Mouse (Mus musculus) lung, adult 2 months (tissue): Measurements from ENCODE around the gene Ptprt.

Experiments
- CTCF ChIP-seq: fragments of 200-500 bp; IDR thresholded peaks from 2 replicates; pipeline ENCODE4 v1.5.1; 2011; ENCODE audit warnings: mild to moderate bottlenecking, low read length, control low read depth; ENCODE audit not compliant: insufficient read depth
- POLR2A ChIP-seq: fragments of 200-500 bp; IDR thresholded peaks from 2 replicates; pipeline ENCODE4 v1.6.1; 2011; ENCODE audit warnings: low read depth, mild to moderate bottlenecking, control low read depth, low read length, borderline replicate concordance; ENCODE audit errors: extremely low read depth

GRCm38 (mm10) chr2:161527192-161527591 is 1133.8 kb downstream of the Ptprt start:
- TF ChIP-seq POLR2A (no peak), CTCF (no peak)
